Mouse (Mus musculus) right cerebral cortex, adult 18-20 months (tissue): ENCODE measurements around the gene Zfp239.
"Not testable (repeated sequence)": the region's sequence is repeated elsewhere in the genome, so short reads cannot be mapped to it uniquely, and the experiment has no call there.

Experiments
- DNase-seq: peaks from one replicate; pipeline ENCODE4 v3.0.0; 2022; ENCODE audit warnings: mixed read lengths

Zfp239 gene

DNA sequence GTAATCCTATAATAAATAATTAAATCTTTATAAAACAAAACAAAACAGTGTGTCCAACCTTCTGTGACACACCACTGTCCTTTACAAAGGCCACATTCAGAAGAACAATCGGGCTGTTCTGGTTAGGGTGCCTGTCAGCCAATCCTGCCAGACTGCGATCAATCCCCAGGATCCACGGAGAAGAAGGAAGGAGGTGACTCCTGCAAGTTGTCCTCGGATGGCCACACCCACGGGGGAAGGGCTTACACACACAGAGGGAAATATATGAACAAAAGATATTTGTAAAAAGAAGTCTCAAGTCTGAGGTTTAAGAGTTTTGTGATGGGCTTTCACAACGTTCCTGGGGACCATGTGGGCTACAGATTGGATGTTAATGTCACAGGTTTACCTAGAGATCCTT lies at the start of gene Zfp239:
Gene Zfp239, plus strand, starts transcription at position 253 of the 400 bp plus-strand sequence.
- no peak for DNase-seq

DNA sequence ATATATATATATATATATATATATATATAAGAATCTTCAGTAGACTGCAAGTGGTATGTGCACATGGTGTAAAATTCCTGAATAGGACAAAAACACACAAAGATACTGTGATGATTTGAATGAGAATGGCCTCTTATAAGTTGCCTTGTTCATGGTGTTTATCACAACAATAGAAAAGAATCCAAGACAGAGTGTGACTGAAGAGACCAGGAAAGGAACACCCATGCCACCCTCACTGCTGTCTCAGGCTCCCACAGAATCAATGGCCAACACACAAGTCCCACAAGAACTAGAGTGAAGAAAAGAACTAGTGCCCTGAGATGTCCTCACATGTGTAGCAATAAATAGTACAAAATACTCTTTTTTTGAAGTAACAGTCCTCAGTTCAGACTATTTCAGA lies 47.2 kb upstream of the Zfp239 start:
- no peak for DNase-seq

DNA sequence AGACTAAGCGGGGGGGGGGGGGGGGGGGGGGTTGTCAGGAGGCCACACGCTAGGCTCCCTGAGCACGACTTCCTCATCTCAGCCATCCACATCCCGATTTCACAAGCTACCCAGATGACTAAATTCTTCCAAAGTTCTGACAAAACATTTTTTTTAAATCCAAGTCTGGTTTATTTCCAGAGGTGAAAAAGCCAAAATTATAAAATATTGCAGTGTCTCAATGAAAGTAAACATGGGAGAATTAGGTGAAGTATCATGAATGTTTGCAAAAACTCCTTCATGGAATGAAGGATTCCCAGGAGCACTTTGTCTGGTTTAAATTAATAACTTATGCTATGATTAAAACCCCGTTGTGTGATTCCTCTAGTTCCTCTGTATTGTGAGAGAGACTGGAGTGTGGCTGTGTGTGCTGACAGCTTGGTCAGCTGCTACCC lies 44.8 kb upstream of the Zfp239 start:
- DNase-seq: no peak

DNA sequence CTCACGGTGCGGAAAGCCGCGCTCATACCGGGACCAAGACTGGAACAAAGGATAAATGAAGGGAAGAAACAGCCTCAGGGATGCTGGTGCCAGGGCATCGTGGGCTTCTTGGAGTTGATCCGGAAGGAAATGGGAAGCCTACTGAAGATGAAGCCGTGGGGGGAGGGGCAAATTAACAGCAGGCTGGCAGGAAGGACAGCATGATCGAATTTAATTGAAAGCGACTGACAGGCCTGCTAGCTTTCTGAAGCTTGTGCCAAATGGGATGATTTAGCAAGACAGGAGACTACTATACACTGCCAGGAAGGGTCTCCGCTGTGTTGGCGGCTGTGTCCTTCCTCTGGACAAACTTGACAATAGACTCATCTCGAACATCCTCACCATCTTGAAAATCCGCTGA lies 41.6 kb upstream of the Zfp239 start:
- no peak for DNase-seq

DNA sequence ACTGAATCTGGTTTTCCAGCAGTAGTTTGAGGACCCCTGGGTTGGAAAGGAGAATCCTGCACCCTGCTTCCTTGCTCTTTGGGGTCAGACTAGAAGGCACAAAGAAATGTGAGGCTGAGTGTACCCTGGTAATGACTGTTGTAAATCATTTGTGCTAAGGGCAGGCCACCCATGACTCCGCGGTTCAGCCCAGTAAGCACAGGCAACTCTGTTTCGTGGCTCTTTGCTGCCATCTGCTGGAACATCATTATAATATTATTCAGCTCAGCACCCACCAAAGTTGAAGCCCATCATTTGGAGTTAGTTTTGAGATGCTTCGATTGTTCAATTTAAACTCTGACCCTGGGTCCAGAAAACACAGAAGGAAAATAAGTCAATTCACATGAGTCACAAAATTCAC lies 36.5 kb upstream of the Zfp239 start:
- peak; percentile 56 for DNase-seq

DNA sequence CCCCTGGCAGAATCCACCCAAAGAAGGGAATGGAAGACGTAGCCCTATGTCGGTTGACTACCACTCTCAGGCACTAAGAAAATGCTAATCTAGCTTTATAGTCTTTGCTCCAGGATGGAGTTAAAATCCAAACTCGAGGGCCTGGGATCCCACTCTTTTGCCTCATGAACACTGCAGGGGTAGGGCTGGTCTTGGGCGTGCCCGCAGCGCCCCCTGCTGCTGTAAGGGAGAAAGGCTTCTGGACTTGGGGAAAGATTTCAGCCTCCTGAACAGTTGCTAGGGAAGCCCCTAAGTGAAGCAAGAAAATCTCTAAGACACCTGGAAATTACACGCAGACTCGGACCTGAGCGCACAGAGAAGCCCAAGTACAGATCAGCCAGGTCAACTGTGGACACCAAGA lies 33.6 kb upstream of the Zfp239 start:
- DNase-seq: peak; percentile 71

DNA sequence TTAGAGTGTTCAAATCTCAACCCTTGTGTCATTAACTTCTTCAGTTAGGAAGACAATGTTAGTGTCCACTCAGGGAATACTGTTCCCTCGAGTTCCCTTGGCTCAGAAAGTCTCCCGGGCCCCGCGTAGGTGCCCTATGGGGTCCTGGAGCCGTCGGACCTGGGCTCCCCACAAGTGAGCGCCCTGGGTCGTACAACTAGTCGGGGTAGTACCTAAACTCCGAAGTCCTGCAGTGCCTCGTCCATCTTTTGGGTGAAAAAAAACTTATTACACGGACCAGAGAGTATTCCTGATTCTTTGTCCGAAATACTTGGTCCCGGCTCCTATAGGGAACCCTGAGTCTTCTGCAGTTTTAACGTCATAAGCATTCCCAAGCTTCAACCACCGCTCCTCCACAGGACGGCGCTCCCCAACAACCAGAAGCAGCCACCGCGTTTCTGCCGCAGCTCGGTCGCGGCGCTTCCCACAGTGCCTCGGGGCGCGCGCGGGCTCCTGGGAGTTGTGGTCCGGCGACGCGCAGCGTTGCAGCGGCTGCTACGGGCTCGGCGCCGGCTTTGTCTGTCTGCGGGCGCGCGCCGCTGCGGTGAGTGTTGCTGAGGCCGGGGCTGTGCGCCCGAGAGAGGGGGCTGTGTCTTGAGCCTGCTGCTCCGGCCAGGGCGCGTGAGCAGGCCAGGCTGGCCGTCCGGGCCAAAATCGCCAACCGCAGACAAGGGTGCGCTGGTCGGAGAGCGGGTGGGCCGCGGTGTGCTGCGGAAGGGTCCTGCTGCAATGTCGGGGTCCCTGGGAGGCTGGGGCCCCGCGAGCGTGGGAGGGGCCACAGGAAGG lies 21.0 kb upstream of the Zfp239 start, which contains the start of gene Zfp637:
Gene Zfp637, plus strand, starts transcription at position 495 of the 825 bp plus-strand sequence.
- peak; percentile 97 for DNase-seq

DNA sequence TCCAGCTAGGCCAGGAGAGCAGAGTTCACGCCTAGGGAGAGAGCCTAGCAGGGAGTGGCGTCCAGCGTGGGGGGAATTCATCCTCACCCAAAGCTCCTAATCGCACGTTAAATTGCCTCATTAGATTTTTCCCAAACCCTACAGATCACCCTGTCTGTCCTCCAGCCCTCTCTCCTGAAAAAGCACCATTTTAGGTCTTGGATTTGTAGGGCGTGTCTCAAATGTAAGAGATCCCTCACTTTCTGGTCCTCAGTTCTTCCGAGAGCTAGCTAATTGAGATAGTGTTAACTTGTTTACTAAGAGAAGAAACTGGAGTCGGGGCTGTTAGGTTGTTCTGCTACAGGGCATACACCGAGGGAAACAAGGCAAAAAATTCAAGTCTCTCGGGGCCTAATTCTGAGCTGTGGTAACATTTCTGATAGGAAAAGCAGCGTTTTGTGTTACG lies 20.4 kb upstream of the Zfp239 start:
- DNase-seq: no peak

DNA sequence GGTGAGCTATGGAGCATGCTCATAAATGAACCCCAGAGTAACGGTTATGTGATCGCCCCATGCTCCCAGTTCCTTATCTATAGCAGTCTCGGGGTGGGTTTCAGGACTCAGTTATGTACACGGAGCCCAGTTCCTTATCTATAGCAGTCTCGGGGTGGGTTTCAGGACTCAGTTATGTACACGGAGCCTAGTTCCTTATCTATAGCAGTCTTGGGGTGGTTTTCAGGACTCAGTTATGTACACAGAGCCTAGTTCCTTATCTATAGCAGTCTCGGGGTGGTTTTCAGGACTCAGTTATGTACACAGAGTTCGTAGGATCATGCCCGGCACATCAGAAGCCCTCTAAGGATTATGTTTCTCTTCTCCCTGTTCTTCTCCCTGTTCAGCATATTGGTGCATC lies 17.3 kb upstream of the Zfp239 start:
- DNase-seq: no peak

DNA sequence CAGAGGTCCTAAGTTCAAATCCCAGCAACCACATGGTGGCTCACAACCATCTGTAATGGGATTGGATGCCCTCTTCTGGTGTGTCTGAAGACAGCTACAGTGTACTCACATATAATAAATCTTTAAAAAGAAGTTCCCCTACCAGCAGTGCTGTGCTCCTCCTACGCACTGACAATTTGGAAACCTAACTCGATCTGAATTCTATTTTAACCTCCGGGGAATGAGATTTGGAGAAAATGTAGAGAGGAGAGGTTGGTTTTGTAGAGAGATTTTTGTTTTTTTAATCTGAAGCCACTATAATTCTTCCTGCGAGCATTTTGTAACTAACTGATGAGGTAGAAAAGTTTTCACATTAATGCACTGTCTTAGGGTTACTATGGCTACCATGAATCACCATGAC lies 15.2 kb upstream of the Zfp239 start:
- peak; percentile 26 for DNase-seq

DNA sequence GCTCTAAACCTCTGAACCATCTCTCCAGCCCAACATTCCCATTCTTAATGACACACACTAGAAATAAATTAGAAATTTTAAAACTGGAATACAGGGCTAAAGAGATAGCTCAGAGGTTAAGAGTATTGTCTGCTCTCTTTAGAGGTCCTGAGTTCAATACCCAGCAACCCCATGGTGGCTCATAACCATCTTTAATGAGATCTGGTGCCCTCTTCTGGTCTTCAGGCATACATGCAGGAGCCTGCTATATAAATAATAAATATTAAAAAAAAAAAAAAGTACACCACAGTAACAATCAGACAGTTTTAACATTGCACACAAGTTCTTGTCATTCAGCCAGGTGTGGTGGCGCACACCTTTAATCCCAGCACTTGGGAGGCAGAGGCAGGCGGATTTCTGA lies 14.1 kb upstream of the Zfp239 start:
- no peak for DNase-seq

DNA sequence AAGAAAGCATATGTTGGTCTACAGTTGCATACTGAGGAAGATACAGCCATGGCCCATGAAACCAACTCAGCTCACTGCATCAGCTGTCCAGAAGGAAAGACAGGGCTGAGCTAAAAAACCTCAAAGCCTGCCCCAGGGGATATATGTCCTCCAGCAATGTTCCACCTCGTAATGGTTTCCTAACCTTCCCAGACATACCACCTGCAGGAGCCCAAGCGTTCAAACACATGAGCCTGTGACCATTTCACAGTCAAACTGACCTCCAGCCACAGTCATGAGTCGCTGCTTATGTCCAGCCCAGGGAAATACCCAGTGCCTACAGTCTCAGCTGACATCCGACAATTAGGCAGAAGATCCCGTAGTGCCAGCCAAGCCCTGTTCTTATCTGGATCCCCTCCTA lies 13.3 kb upstream of the Zfp239 start:
- no peak for DNase-seq

DNA sequence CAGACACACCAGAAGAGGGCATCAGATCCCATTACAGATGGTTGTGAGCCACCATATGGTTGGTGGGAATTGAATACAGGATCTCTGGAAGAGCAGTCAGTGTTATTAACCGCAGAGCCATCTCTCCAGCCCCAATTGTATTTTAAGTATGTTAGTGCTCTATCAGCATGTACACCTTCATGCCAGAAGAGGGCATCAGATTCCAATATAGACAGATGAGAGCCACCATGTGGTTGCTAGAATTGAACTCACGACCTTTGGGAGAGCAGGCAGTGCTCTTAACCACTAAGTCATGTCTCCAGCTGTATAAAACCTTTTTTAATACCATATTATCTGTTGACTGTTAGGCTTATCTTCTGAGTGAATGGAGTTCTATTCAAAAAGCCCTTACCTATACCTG lies 10.2 kb upstream of the Zfp239 start:
- DNase-seq: no peak

DNA sequence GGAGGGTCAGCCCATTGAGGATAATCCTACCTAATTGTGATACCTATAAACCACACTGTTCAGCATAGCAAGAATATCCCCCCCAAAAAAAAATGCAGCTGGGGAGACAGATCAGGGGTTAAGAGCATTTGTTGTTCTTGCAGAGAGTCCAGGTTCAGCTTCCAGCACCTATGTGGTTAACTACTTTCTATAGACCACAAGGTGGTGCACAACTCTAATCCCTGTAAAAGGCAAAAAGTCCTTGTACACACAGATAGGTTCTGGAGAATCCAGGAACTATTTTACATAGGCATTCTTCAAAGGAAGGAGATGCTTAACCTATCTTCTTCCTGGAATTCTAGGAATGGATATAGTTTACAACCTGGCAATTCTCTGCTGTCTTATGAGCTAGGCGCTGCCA lies 3.9 kb upstream of the Zfp239 start:
- DNase-seq: no peak

DNA sequence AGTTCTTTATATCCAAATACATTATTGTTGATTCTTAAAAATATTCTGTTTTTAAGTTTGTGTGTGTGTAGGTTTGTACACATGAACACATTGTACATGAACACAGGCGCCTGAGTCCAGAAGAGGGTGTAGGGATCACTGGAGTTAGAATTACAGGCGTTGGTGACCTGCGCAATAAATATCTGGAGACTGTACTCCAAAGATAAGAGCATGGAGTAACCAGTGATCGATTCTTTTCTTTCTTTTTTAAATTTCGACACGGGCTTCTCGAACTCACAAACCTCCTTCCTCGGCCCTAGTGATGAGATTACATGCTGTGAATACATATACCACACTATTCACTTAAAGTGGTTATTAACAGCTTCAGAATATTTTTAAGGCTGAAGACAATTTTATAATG lies 565 bp downstream of the Zfp239 start:
- DNase-seq: no peak

DNA sequence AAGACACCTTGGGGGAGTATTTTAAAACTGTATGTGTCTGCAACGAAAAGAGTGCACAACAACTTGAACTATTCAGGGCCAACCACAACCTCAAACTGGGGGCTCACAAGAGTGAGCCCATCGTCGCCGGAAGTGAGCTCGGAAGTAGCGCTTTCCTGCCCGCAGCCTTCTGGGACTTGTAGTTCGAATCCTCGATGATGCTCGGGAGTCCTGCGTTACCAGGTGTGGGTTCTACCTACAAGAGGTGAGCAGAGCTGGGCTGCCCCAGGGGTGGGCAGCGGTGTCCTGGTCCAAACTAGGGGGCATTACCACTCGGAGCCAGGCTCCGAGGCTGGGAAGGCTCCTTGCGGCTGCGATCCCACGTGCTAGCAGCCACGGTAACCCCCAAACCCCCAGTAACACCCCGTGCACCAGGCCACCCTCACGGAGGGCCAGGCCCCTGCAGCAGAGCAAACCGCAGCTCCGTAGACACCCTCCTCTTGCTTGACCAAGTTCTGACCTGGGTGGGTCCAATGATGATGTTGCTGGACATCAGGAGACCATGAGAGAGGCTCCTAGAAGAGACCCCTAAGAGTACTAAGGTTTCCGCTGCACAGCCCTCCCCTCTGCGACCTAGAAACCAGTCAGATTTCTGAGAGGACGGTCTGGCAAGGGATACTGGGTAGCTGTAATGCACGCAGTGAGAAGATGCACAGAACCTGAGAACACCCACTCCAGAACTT lies 1.2 kb downstream of the Zfp239 start:
- peak; percentile 79 for DNase-seq

DNA sequence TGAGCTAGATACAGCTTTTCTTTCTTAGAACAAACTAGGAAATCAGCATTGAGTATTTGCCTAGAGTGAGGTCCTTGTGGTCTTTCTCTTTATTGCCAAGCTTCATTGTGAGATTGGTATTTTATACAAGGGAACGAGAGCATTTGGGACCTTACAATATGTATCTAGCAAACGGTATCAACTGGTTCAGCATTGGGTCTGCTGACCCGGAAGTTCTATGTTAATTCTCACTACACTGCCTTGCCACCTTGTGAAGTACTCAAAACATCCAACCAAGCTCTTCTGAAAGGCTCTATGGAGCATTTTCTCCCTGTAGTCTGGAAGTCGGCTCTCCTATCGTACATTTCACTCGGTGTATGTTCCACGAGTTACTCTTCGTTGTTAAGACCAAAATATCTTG lies 1.9 kb downstream of the Zfp239 start:
- DNase-seq: no peak

DNA sequence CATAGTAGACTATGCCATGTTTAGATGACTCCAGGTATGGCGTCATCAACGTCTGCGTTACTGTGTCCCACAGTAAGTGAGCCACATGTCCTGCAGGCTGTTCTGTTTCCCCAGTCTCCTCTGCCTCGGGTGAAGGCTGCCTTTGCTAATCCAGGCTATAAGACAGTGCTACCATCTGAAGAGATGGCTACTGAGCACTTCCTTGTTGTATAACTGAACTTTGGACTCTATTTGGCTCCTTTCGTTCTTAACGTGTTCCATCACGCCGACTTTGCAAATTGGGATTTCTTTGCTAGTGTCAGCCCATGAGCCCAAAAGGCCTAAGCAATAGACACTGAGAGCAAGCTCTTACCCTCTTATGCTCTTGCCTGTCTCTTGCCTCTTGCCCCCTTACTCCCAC lies 6.3 kb downstream of the Zfp239 start:
- no peak for DNase-seq

DNA sequence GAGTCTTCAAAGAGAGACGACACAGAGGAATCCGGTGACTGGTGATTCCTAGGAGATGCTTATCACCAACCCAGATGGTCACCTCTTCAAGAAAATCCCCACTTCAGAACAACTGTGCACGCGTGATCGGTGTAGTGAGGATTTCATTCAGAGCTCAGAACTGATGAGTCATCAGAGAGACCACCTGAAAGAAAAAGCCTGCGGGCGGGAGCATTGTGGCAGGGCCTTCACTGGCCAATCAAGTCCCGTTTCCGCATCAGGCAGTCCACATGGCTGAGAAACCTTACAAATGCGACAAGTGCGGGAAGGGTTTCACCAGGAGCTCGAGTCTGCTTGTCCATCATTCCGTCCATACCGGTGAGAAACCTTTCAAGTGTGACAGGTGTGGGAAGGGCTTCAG lies 9.1 kb downstream of the Zfp239 start:
- no peak for DNase-seq

DNA sequence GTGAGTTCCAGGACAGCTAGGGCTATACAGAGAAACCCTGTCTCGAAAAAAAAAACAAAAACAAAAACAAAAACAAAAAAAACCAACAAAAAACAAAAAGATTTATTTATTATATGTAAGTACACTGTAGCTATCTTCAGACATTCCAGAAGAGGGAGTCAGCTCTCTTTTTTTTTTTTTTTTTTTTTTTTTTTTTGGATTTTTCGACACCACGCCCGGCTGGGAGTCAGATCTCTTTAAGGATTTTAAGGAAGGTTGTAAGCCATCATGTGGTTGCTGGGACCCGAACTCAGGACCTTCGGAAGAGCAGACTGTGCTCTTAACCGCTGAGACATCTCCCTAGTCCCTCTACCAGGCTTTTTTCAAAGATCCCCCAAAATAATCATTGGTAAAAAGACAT lies 11.6 kb downstream of the Zfp239 start:
- not testable (repeated sequence) for DNase-seq

DNA sequence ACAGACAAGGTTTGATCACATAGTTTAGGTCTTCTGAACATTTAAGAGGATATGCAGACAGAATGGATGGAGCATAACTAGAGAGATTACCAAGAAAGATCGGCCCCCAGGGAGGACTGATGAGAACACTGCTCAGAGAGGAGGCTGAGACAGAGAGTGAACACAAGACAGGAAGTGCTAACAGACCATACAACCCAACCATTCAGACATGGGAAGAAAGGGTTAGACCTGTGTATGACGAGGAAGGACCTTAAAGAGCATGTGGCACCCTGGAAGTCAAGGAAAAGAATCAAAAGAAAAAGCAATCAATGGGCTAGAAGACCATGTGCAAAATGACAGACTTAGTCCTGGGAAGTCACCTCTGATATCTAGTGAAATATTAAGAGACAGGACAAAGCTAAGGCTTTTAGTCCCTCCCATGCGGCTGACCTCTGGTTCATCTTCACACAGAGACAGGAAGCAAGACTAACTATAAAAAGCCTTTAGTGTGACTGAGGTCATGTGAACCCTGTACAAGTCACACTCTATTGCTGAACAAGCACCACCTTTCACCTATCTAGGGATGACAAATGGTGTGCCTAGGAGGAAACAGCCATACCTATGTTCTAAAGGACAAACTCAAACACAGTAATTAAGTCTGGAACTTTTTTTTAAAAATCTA lies 12.9 kb downstream of the Zfp239 start:
- DNase-seq: no peak

DNA sequence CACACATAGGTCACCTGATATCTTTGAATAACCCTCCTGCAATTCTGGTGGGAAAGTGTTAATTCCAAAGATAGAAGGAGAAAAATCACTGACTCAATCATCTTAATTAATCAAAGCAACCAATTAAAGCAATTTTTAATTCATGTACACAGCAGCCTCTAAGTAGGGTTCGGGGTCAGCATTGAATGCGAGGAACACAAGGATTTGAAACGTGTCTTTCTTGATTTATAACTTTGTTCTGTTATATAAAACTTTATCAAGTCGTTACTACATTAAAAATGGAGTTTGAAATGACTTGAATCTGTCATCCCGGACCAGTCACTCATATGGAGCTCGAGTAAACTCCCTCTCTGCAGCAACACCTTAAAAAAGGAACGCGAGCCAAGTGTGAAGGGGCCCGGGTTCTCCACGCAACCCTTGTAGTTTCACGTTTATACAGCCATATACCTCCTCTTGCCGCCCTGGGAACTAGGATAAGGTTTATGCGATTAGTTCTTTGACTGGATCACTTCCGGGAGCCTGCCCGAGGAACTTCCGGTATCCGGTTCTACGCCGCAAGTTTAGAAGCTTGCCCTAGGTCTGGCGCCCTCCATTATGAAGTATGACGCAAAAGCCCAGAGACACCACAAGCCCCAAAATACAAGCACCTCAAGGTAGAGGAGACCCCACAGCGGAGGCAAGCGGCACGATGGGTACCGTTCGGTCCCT lies 17.0 kb downstream of the Zfp239 start:
- DNase-seq: peak; percentile 93
